Mouse (Mus musculus) ES-E14 (cell line): ENCODE results near the gene Tbcc. TPM values are rescaled to one million over a fixed set of nuclear protein-coding genes. Genes with fewer than 3 reads are reported as not detected.
A peak's percentile ranks its signal among the peaks of the same experiment; 100 is the strongest.

Source experiments
- DNase-seq: peaks from one replicate; pipeline ENCODE4 v3.0.0-alpha.2; 2013; ENCODE audit warnings: low read depth, low spot score
- H3K27ac ChIP-seq: 2 replicates; pipeline ENCODE4 v1.5.1; 2012; ENCODE audit warnings: low read depth, mild to moderate bottlenecking, low read length, moderate library complexity, mixed read lengths; ENCODE audit not compliant: poor library complexity, insufficient read depth, severe bottlenecking
- H3K36me3 ChIP-seq: 2 replicates; pipeline ENCODE4 v1.6.1; 2012; ENCODE audit warnings: mild to moderate bottlenecking, low read length, moderate library complexity, mixed read lengths; ENCODE audit not compliant: control insufficient read depth, poor library complexity, insufficient read depth, severe bottlenecking
- H3K4me1 ChIP-seq, 2 experiments: fragments of 150-350 bp in 1 of 2; sonication (generic) in 1 of 2; 2 replicates each; pipeline ENCODE4 v1.6.1; 2012; ENCODE audit warnings: low read length in 2 of 2, mild to moderate bottlenecking in 1 of 2, mixed read lengths in 1 of 2; ENCODE audit not compliant: control insufficient read depth in 2 of 2, insufficient read depth in 2 of 2, poor library complexity in 1 of 2
- H3K4me3 ChIP-seq, 2 experiments: fragments of 150-350 bp in 1 of 2; sonication (generic) in 1 of 2; 2 replicates each; pipeline ENCODE4 v1.5.1; 2012; ENCODE audit warnings: low read length in 2 of 2, low read depth in 1 of 2, mild to moderate bottlenecking in 1 of 2, mixed read lengths in 1 of 2; ENCODE audit not compliant: insufficient read depth in 1 of 2, poor library complexity in 1 of 2, severe bottlenecking in 1 of 2
- H3K9ac ChIP-seq: 2 replicates; pipeline ENCODE4 v1.6.1; 2012; ENCODE audit warnings: low read depth, mild to moderate bottlenecking, low read length, mixed read lengths; ENCODE audit not compliant: poor library complexity, insufficient read depth, severe bottlenecking
- H3K9me3 ChIP-seq: fragments of 150-350 bp; sonication (generic); 2 replicates; pipeline ENCODE4 v1.6.1; 2012; ENCODE audit warnings: low read depth, mild to moderate bottlenecking, low read length; ENCODE audit not compliant: control insufficient read depth, insufficient read depth
- CHD2 ChIP-seq: IDR thresholded peaks from 2 replicates; pipeline ENCODE4 v1.6.1; 2014; ENCODE audit warnings: mild to moderate bottlenecking, low read depth, low read length, inconsistent platforms
- HCFC1 ChIP-seq: IDR thresholded peaks from 2 replicates; pipeline ENCODE4 v1.6.1; 2012; ENCODE audit warnings: low read length, inconsistent platforms, borderline replicate concordance; ENCODE audit not compliant: insufficient read depth
- MAFK ChIP-seq: IDR thresholded peaks from 2 replicates; pipeline ENCODE4 v1.6.1; 2014; ENCODE audit warnings: mild to moderate bottlenecking, low read depth, low read length, inconsistent platforms; ENCODE audit not compliant: insufficient read depth
- ZC3H11A ChIP-seq: IDR thresholded peaks from 2 replicates; pipeline ENCODE4 v1.6.1; 2012; ENCODE audit warnings: low read depth, mild to moderate bottlenecking, inconsistent platforms, low read length, borderline replicate concordance
- ZNF384 ChIP-seq: IDR thresholded peaks from 2 replicates; pipeline ENCODE4 v1.6.1; 2012; ENCODE audit warnings: low read depth, low read length, inconsistent platforms
- in situ Hi-C, 2 experiments: fragments of 600-800 bp; cut with MboI; formaldehyde crosslinking; loops; one replicate each; pipeline ENCODE4 v1.15.1; 2025; ENCODE audit warnings: low sequenced_read_pairs in 2 of 2, inconsistent platforms in 1 of 2; ENCODE audit not compliant: unreplicated experiment in 2 of 2
- total RNA-seq: library from RNA; depleted of rRNA; stranded (reverse); fragments of 300-350 nt; gene quantifications from 2 replicates; pipeline ENCODE4 v1.2.3, GENCODE M21; 2012

The Tbcc gene
- total RNA-seq, 1 experiment: 30.0 TPM

DNA sequence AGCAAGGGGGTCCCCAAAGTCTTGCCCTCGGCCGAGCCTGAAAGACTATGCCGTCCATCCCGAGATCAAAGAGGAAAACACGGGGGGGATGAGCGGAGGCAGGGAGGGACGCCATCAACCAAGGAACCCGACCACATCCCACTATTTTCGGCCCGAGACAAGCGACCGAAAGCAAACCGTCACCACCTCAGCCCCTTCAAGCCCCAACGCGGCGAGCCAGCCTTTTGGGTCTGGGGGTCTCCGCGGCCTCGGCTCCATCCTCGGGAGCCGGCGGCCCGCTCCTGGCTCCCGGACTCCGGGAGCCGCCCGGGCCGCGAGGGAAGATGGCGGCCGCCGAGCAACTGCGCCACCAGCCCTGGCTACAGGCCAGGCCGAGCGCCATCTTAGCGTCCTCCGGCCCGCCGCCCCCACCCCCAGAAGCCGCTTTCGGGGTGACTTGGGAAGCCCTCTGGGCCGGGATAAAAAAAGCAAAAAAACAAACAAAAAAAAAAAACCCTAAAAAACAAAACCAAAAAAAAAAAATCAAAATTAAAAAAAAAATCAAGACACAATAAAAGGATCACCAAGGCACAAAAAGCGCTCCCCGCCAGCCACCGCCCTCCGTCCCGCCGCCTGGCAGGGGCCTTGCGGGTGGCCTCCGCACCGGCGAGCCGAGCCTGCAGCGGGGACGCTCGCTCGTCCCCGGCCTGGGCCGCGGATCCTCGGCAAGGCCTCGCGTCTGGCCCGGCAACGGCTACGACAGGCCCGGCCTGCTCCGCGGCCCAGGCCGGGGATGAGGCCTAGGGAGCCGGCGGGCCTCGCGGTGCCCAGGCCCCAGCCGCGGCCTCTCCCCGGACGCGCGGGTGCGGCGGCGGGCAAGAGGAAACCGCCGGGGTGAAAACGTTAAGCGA lies 33.8 kb upstream of the Tbcc start:
- Histone ChIP-seq H3K36me3 (no peaks in the 10 kb centered on the region), H3K27ac (peak overlapping the region; percentile 97), H3K9ac (peak overlapping the region; percentile 86), H3K4me1 (peaks cover 5 to 11% of the 10 kb centered on the region in 2 experiments; a peak in 3 of 4 replicates), H3K4me3 (peak overlapping the region; percentile 77 to 94), H3K9me3 (no peaks in the 10 kb centered on the region)
- no peak for TF ChIP-seq HCFC1
- TF ChIP-seq ZC3H11A: no peak
- TF ChIP-seq CHD2: no peak
- no peak for TF ChIP-seq MAFK
- no peak for TF ChIP-seq ZNF384
- no peak for DNase-seq
- in situ Hi-C loops: no loop called here

- H3K4me3 ChIP-seq: peak overlapping the region; percentile 77 to 94
- H3K36me3 ChIP-seq: no peaks in the 10 kb centered on the region
- in situ Hi-C loops: no loop called here
- H3K27ac ChIP-seq: peak overlapping the region; percentile 97
- DNase-seq: no peak
- no peak for TF ChIP-seq ZC3H11A
- TF ChIP-seq HCFC1: 0 out of 2 replicates have a peak, but pooled peaks have one; percentile 16
- no peak for TF ChIP-seq MAFK
- no peak for TF ChIP-seq CHD2
- TF ChIP-seq ZNF384: no peak
- H3K9me3 ChIP-seq: no peaks in the 10 kb centered on the region
- H3K9ac ChIP-seq: peak overlapping the region; percentile 86
- peaks cover 5 to 14% of the 10 kb centered on the region in 2 experiments; a peak in 3 of 4 replicates for H3K4me1 ChIP-seq
Observed at GRCm38 (mm10) chr17:46857361-46857902, 33.1 kb upstream of the Tbcc start.

DNA sequence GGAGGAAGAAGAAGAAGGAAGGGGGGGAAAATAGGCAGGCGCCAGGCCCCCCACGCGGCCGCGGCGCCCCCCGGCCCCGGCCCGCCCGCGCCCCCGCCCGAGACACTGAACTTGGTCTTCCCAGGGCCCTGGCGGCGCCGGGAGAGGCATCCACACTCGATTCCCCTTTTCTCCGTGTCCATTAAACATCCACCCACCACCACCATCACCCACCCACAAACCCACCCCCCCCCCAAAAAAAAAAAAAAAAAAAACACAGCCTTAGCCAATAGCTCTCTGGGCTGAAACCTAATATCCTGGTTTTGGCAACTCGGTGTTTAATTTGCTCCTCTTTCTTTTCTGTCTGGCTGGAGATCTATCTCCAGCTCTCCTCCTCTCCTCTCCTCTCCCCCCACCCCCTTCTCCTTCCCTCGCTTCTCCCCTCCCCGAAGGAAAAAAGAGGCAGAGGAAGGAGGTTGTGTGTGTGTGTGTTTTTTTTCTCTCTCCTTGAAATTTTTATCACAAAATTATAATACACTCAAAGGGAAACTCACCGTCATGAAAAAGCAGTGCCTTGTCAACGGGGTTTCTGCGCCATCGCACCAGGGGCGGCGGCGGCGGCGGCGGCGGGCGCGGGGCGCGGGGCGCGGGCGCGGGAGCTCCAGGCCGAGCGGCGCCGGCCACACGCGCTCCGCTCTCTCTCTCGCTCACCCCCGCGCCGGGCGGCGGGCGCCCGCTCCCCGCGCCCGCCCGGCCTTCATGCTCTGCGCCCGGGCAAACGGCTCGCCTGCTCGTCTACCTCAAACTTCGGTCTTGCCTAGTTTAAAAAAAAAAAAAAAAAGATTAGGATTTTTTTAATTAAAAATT lies 32.4 kb upstream of the Tbcc start, which contains the start of gene Bicral:
Gene Bicral, minus strand, starts transcription at position 580 of the 846 bp plus-strand sequence.
- no peak for DNase-seq
- Histone ChIP-seq H3K36me3 (no peaks in the 10 kb centered on the region), H3K9ac (peak within 1 kb of the TSS; percentile 86), H3K27ac (peak within 1 kb of the TSS; percentile 97), H3K9me3 (no peaks in the 10 kb centered on the region), H3K4me3 (peak within 1 kb of the TSS; percentile 77 to 94), H3K4me1 (peaks cover 2 to 13% of the 10 kb centered on the region in 2 experiments; a peak in 3 of 4 replicates)
- in situ Hi-C loops: no loop called here
- TF ChIP-seq ZC3H11A (no peak), ZNF384 (peak; percentile 79), HCFC1 (0 out of 2 replicates have a peak, but pooled peaks have one; percentile 9)

GRCm38 (mm10) chr17:46858749-46859444 lies 31.6 kb upstream of the Tbcc start:
- in situ Hi-C loops: no loop called here
- no peaks in the 10 kb centered on the region for H3K36me3 ChIP-seq
- H3K9ac ChIP-seq: no peak overlapping the region
- TF ChIP-seq ZNF384 (peak; percentile 78), MAFK (no peak), HCFC1 (no peak), ZC3H11A (no peak)
- peak overlapping the region; percentile 77 to 94; a peak in 3 of 4 replicates for H3K4me3 ChIP-seq
- no peak for DNase-seq
- peaks cover 2 to 8% of the 10 kb centered on the region in 2 experiments; a peak in 3 of 4 replicates for H3K4me1 ChIP-seq
- H3K9me3 ChIP-seq: no peaks in the 10 kb centered on the region
- H3K27ac ChIP-seq: peak overlapping the region; percentile 97; the same call in 1 of the 2 replicates
